Mouse (Mus musculus): Measurements from ENCODE around the gene Hsp90ab1. TPM values are rescaled to one million over a fixed set of nuclear protein-coding genes. Genes with fewer than 3 reads are reported as not detected.

The Hsp90ab1 gene
- polyA plus RNA-seq, 1 experiment from 2014 or later = 1,459 TPM

DNA sequence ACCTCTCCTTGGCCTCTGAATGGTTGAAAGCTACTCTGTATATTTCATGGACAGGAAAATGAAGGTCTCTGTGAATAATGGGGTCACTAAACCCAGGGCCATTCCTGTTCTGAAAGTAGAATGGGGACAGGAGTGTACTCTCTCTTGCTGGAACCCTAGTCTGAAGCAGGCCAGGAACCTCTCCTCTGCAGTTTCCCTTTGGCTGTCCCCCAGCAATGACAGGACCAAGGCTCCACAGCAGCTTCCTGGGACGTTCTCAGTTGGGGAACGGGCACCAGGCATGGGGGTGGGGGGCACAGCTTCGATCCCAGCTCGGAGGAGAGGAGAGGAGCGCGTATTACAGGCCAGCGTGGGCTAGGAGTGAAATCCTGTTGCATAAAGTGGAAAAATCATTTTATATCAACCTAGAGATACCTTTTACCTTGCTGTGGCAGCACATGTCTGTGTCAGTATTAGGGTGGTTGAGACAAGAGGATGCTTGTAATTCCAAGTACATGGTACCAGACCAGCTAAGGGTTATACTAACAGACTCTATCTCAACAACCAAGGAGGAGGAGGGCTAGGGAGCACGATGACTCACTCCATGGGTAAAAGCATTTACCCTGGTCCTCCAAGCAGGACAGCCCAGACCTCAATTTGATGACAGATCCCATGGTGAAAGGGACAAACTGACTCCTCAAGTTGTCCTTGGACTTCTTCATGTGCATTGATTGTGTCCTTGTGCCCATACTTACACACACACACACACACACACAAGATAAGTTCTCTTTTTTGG lies 2.2 kb upstream of the Hsp90ab1 start:
- peaks cover 25% of the 10 kb centered on the region for H3K4me1 ChIP-seq
- H3K9me3 ChIP-seq = no peaks in the 10 kb centered on the region
- H3K27ac ChIP-seq (replicated peaks) = peak overlapping the region; percentile 95; the same call in 1 of the 2 replicates
- ATAC-seq (ENCODE audit: low FRiP score, low read depth) = no peak
- H3K4me2 ChIP-seq (replicated peaks) = no peak overlapping the region
- peaks cover 15% of the 10 kb centered on the region for H3K36me3 ChIP-seq
- 94% methylated on average over 8 of the region's 8 CpGs for WGBS
- no peaks in the 10 kb centered on the region for H3K27me3 ChIP-seq
- H3K9ac ChIP-seq (replicated peaks) = peak overlapping the region; percentile 99; the same call in 1 of the 2 replicates
- no peak overlapping the region for H3K4me3 ChIP-seq

GRCm38 (mm10) chr17:45574129-45574761 lies 1.2 kb upstream of the Hsp90ab1 start:
- H3K4me3 ChIP-seq = peak overlapping the region; percentile 99
- no peaks in the 10 kb centered on the region for H3K27me3 ChIP-seq
- WGBS = 5% methylated on average over 17 of the region's 17 CpGs
- no peaks in the 10 kb centered on the region for H3K9me3 ChIP-seq
- peak overlapping the region; percentile 78 for H3K4me2 ChIP-seq (replicated peaks)
- peaks cover 25% of the 10 kb centered on the region for H3K4me1 ChIP-seq
- peak; percentile 44 for ATAC-seq (ENCODE audit: low FRiP score, low read depth)
- H3K36me3 ChIP-seq = peaks cover 25% of the 10 kb centered on the region
- peak overlapping the region; percentile 99 for H3K9ac ChIP-seq (replicated peaks)
- H3K27ac ChIP-seq (replicated peaks) = peak overlapping the region; percentile 95

DNA sequence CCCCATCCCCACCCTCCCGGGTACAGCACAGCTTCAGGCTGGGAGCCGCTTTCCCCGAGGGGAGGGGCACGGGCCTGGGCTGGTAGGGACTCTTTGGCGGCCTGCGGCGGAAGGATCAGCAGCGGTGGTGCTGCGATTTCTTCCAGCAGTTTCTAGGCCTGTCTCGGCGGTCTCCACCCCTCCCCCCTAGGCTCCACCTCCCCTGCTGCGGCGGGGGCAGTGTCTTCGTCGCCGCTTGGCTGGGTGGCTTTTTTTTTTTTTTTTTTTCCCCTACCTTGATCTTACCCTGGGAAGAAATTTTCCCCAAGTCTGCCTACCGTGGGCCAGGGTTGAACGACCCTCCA lies 681 bp upstream of the Hsp90ab1 start:
- peak; percentile 59 for ATAC-seq (ENCODE audit: low FRiP score, low read depth)
- Histone ChIP-seq H3K9ac (replicated peaks) (peak overlapping the region; percentile 99), H3K4me3 (peak overlapping the region; percentile 99), H3K4me2 (replicated peaks) (peak overlapping the region; percentile 78), H3K27ac (replicated peaks) (peak overlapping the region; percentile 95), H3K36me3 (peaks cover 30% of the 10 kb centered on the region), H3K27me3 (no peaks in the 10 kb centered on the region), H3K9me3 (no peaks in the 10 kb centered on the region), H3K4me1 (peaks cover 29% of the 10 kb centered on the region)
- WGBS = 0% methylated on average over 18 of the region's 18 CpGs

GRCm38 (mm10) chr17:45572103-45573086 lies 676 bp downstream of the Hsp90ab1 start:
- WGBS = under 1% methylated on average over 57 of the region's 57 CpGs
- Histone ChIP-seq H3K36me3 (peaks cover 44% of the 10 kb centered on the region), H3K4me1 (peaks cover 34% of the 10 kb centered on the region)

DNA sequence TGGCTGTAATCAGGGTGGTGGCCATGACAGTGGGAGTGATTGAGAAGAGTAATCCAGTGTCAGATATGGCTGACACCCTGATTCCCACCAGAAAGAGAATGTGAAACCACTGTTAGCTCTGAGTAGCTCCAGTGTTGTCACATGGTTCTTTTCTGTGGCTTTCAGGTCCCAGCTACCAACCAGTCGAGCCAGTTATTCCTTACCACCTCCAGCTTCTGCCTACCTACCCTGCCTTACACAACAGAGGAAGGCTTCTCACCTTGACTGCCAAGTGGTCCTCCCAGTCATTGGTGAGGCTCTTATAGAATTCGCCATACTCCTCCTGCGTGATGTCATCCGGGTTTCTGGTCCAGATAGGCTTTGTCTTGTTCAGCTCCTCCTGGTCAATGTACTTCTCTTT lies 3.1 kb downstream of the Hsp90ab1 start:
- no peak overlapping the region for H3K9ac ChIP-seq (replicated peaks)
- H3K36me3 ChIP-seq = peaks cover 62% of the 10 kb centered on the region
- H3K4me3 ChIP-seq = no peak overlapping the region
- no peak overlapping the region for H3K4me2 ChIP-seq (replicated peaks)
- H3K27ac ChIP-seq (replicated peaks) = no peak overlapping the region
- H3K9me3 ChIP-seq = no peaks in the 10 kb centered on the region
- WGBS = 80% methylated on average over 4 of the region's 4 CpGs
- H3K27me3 ChIP-seq = no peaks in the 10 kb centered on the region
- ATAC-seq (ENCODE audit: low FRiP score, low read depth) = no peak
- peaks cover 44% of the 10 kb centered on the region for H3K4me1 ChIP-seq

More at GRCm38 (mm10) chr17:45572103-45573086, 676 bp downstream of the Hsp90ab1 start:
- Histone ChIP-seq H3K4me3 (peak overlapping the region; percentile 99), H3K27ac (replicated peaks) (peak overlapping the region; percentile 95), H3K27me3 (no peaks in the 10 kb centered on the region), H3K4me2 (replicated peaks) (peak overlapping the region; percentile 78), H3K9me3 (no peaks in the 10 kb centered on the region), H3K9ac (replicated peaks) (peak overlapping the region; percentile 99)
- peak; percentile 61 for ATAC-seq (ENCODE audit: low FRiP score, low read depth)

- Histone ChIP-seq H3K27ac (replicated peaks) (0 out of 2 replicates have a peak overlapping the region, but pooled peaks have one; percentile 15), H3K27me3 (no peaks in the 10 kb centered on the region), H3K36me3 (peaks cover 62% of the 10 kb centered on the region), H3K4me1 (peaks cover 42% of the 10 kb centered on the region), H3K4me2 (replicated peaks) (no peak overlapping the region), H3K9me3 (no peaks in the 10 kb centered on the region), H3K4me3 (no peak overlapping the region), H3K9ac (replicated peaks) (no peak overlapping the region)
- 88% methylated on average over 12 of the region's 12 CpGs for WGBS
- no peak for ATAC-seq (ENCODE audit: low FRiP score, low read depth)
Observed at GRCm38 (mm10) chr17:45568990-45569389, 4.1 kb downstream of the Hsp90ab1 start.

- Histone ChIP-seq H3K4me1 (peaks cover 41% of the 10 kb centered on the region), H3K9me3 (no peaks in the 10 kb centered on the region), H3K27me3 (no peaks in the 10 kb centered on the region), H3K9ac (replicated peaks) (no peak overlapping the region), H3K27ac (replicated peaks) (peak overlapping the region; percentile 64), H3K4me3 (no peak overlapping the region), H3K36me3 (peaks cover 62% of the 10 kb centered on the region), H3K4me2 (replicated peaks) (no peak overlapping the region)
- 30% methylated on average over 4 of the region's 4 CpGs for WGBS
- ATAC-seq (ENCODE audit: low FRiP score, low read depth) = no peak
Observed at GRCm38 (mm10) chr17:45567162-45567601, 5.9 kb downstream of the Hsp90ab1 start.

GRCm38 (mm10) chr17:45566360-45567161 lies 6.5 kb downstream of the Hsp90ab1 start:
- Histone ChIP-seq H3K4me3 (no peak overlapping the region; the same call in 1 of the 2 replicates), H3K27me3 (no peaks in the 10 kb centered on the region), H3K4me1 (peaks cover 37% of the 10 kb centered on the region), H3K36me3 (peaks cover 60% of the 10 kb centered on the region), H3K4me2 (replicated peaks) (no peak overlapping the region), H3K27ac (replicated peaks) (peak overlapping the region; percentile 64), H3K9ac (replicated peaks) (no peak overlapping the region), H3K9me3 (no peaks in the 10 kb centered on the region)
- ATAC-seq (ENCODE audit: low FRiP score, low read depth) = no peak
- 73% methylated on average over 18 of the region's 18 CpGs for WGBS

- Histone ChIP-seq H3K27me3 (no peaks in the 10 kb centered on the region), H3K27ac (replicated peaks) (0 out of 2 replicates have a peak overlapping the region, but pooled peaks have one; percentile 15), H3K9ac (replicated peaks) (no peak overlapping the region), H3K4me2 (replicated peaks) (no peak overlapping the region), H3K4me3 (no peak overlapping the region), H3K36me3 (peaks cover 55% of the 10 kb centered on the region), H3K4me1 (peaks cover 32% of the 10 kb centered on the region), H3K9me3 (no peaks in the 10 kb centered on the region)
- WGBS = 95% methylated on average over 1 of the region's 1 CpGs
- ATAC-seq (ENCODE audit: low FRiP score, low read depth) = no peak
Observed at GRCm38 (mm10) chr17:45566031-45566359, 7.1 kb downstream of the Hsp90ab1 start.

GRCm38 (mm10) chr17:45565103-45565502 lies 8.0 kb downstream of the Hsp90ab1 start:
- Histone ChIP-seq H3K4me1 (peaks cover 28% of the 10 kb centered on the region), H3K4me2 (replicated peaks) (peak overlapping the region; percentile 97), H3K9me3 (no peaks in the 10 kb centered on the region), H3K27ac (replicated peaks) (0 out of 2 replicates have a peak overlapping the region, but pooled peaks have one; percentile 85), H3K27me3 (no peaks in the 10 kb centered on the region), H3K9ac (replicated peaks) (peak overlapping the region; percentile 85), H3K4me3 (peak overlapping the region; percentile 73), H3K36me3 (peaks cover 46% of the 10 kb centered on the region)
- no peak for ATAC-seq (ENCODE audit: low FRiP score, low read depth)
- 95% methylated on average over 11 of the region's 11 CpGs for WGBS

Measured in midbrain, embryonic 12.5 days (tissue).